Mouse (Mus musculus) bone marrow, adult 2 months (tissue): ENCODE measurements around the gene Lrriq4.

Source experiments
- CTCF ChIP-seq: fragments of 200-500 bp; IDR thresholded peaks from 2 replicates; pipeline ENCODE4 v1.5.1; 2011; ENCODE audit warnings: low read length, control low read depth; ENCODE audit not compliant: control insufficient read depth, insufficient read depth
- POLR2A ChIP-seq: fragments of 200-500 bp; IDR thresholded peaks from 2 replicates; pipeline ENCODE4 v1.6.1; 2011; ENCODE audit warnings: low read depth, mild to moderate bottlenecking, control low read depth, low read length, borderline replicate concordance; ENCODE audit not compliant: control insufficient read depth

DNA sequence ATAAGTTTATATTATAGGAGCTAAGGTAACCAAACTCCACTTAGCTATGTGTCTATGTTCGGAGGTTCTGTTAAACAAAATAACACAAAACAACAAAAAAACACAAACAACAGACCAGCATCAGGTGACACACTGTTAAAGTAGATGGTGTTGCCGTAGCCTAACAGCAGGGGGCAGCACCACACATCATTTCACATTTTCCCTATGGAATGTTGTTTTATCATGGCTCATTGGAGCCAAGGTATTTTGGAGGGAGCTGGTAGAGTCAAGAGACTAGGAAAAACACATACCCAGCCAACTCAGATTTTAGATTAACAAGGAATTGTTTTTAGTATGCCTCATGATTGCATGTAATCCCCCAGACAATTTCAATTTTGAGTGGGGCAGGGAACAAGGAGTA lies 52.0 kb downstream of the Lrriq4 start:
- TF ChIP-seq POLR2A (no peak), CTCF (peak; percentile 34)
